Mouse (Mus musculus) adrenal gland, postnatal 25 days (tissue): ENCODE measurements around the gene Unc79. TPM values are rescaled to one million over a fixed set of nuclear protein-coding genes. Genes with fewer than 3 reads are reported as not detected.
A peak's percentile ranks its signal among the peaks of the same experiment; 100 is the strongest.

Source experiments
- DNase-seq: peaks from one replicate; pipeline ENCODE4 v3.0.0; 2021; ENCODE audit warnings: mixed read lengths
- total RNA-seq: library from RNA; stranded (reverse); gene quantifications from 2 replicates; pipeline ENCODE4 v1.2.3, GENCODE M21; 2021

Gene Unc79
- total RNA-seq, 1 experiment from 2014 or later: 11.2 TPM

DNA sequence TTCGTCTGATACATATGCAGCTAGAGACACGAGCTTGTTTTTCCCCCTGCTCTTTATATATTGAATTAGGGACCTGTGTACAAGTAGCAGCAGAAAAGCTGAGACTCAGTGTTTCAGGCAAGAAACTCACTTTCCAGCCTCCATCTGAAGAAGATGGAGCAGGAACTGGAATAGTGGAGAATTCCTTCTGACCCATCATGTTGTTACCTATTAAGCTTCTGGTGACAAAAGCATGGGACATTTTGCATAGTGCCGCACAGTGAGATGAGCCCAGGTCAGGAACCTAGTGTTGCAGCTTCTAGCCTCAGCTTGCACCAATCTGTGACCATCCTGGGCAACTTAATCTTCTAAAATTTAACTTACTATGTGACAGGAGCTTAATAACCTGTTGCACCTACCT, 92.7 kb downstream of the Unc79 start:
- DNase-seq: no peak

DNA sequence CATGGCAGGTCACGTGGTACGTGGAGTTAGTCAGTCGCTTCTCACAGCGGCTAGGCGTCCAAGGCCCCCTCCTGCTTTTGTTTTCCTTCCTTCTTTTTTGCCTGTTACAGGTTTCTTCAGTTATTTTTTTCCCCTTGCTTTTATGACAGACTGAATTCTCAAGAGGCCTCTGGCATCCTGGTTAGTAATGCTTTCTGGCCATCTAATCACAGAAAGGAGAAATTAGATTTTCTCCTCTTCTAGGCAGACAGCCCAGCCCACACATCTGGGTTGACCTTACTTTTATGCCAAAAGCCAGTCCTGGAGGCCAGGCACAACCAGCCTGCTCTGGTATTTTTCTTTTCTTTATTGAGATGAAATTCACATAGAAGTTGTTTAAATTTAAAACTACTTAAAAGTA, 94.1 kb downstream of the Unc79 start:
- DNase-seq: peak; percentile 9

DNA sequence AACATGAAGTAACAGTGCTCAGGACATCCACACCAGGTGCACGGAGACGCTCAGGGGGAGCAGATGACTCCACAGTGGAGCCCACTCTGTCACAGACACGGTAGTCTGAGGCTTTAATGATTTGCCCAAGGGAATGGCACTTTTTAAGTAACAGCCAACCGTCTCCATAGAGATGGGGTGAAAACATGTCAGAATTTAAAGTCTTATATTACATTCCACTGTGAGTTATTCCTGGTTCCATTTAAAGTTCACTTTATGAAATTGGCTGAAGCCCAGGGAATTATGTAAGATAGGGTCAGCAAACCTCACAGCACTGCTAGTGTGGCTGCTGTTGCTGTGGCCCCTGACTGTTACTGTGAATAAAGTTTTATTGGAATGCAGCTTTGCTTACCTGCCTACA, 95.8 kb downstream of the Unc79 start:
- no peak for DNase-seq

DNA sequence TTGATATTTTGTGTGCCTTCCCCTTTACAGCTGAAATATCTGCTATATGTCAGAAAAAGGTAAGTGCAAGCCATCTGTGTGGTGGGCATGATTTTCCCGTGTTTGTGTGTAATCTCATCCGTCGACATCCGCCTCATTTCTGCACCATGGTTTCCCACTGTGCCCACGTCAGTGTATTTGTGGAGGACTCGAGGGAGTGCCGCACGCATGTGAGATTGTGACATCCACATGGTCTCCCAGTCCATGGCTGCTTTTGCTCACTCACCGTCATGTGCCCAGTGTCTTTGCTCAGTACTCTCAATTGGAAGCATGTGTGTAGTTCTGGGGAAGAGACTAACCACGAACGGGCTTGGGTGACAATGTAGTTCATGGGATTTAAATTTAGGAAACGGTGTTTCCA, 101.2 kb downstream of the Unc79 start:
- no peak for DNase-seq

DNA sequence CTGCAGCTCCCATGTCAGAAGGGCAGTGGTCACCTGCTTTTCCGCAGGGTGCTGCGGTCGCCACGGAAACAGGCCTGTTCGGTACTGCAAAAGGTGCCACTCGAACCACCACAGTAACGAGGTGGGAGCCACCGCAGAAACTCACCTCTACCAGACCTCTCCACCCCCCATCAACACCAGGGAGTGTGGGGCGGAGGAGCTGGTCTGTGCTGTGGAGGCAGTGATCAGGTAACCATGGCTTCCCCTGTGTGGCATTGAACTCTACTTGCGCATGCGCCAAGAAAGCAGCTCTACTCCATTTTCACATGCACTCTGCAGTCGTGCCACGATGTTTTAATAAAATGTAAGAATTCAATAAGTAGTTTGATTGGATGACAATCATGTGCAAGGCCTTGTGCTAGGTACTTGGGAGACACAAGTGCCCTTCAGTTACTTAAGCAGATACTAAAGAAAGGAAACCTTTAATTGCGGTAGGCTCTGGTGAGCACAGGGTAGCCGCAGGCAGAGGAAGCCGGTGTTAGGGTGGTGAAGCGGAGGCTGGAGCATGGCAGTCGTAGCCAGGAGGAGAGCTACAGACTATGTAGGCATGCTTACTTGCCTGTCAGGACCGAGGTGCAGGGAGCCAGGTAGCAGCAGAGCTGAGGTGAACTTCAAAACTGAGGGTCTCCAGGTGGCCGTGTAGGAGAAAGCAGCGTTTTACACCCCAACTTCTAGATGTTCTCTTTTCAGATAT, 110.8 kb downstream of the Unc79 start:
- no peak for DNase-seq

DNA sequence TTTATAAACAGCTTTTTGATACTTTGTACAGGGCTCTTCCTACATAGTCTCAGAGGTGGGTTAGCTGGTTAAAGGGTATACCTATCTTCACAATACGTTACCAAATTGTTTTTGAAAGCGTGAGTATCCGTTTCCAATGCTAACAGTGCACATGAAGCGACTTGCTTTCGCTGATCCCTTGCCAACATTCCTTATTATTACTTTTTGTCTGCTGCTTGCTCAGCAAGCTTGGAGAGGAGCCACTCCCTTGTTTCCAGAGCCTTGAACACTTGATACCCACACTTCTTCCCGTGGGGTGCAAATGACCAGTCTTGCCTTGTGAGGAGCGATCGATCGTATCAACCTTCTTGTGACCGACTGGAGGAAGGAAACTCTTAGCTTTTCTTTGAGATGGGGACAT, 112.1 kb downstream of the Unc79 start:
- DNase-seq: no peak

DNA sequence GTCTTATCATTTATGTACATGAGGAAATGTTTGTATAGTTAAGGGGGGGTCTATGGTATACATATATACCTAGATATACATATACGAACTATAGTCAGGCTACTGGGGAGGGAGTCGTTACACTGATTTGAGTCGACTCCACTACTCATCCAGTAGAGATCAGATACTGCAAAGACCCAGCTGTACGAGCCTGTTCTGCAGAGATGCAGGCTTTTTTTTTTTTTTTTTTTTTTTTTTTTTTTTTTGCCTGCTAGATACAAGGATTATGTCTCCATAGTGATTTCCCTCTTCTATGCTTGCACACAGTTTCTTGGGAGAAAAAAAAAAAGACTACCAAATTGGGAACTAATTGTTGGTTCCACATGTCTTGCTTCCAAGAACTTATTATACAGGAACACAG, 113.5 kb downstream of the Unc79 start:
- no peak for DNase-seq

DNA sequence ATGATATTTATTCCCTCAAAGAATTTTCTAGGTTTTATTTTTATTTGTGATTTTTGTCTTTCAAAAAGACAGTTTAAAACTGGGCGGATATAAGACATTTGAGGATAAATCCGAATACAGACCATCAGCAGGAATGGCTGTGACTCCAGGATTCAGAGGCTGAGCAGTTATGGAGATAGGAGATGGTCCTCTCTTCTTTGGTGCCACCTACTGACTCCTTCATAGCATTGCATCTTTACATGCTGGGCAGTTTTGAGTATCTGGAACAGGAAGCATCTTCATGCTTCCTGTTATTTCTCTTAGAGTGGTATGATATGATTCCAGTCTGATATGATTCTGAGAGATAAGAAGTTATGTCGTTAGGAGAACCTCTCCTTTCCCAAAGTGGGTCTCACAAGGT, 116.3 kb downstream of the Unc79 start:
- no peak for DNase-seq

DNA sequence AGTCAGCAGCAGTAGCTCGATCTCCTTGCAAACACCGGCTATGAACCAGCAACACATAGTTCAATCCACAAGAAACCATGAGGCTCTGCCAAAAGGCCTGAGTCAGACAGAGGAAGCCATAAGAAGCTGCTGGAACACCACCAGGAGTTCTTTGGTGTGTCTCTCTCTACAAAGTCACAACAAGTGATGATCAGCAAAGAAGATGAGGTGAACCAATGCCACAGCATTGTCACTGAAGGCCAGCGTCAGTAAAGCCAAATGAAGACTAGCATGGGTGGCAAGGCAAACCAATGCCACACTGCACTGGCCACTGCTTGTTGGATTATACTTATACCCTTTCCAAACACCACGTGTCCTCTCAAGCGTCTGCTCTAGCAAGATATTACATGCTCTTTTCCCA, 119.5 kb downstream of the Unc79 start:
- no peak for DNase-seq

DNA sequence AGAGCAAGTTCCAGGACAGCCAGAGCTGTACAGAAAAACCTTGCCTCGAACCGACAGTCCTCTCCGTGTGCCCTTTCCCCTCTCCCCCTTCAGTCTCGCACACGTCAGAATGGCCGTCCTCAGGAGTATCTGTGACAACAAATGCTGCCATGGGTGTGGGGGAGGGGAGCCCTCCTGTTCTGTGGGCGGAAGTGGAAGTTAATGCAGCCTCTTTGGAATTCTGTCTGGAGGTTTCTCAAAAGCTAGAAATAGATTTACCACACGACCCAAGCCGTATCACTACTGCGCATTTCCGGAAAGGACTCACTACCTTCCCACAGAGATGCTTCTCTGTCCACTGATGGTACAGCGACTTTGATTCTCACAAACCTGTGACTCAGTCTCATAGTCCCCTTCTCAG, 120.9 kb downstream of the Unc79 start:
- DNase-seq: no peak

DNA sequence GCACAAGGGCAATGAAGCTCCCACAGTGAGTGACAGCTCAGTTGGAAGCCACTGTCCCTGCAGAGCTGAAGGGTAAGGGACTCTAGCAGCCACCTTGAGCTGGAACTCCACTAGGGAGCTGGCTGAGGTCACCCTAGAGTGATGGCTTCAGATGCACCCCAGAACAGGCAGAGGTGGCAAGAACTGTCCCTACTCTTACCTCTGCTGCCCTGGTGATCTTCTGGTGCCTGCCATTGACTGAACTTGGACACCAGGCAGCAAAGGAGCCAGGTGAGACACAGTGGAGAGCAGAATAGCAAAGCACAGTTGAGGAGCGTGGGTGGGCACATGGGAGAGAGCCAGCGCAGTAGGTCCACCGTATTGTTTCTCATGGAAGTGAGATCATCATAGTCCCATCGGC, 125.3 kb downstream of the Unc79 start:
- no peak for DNase-seq

DNA sequence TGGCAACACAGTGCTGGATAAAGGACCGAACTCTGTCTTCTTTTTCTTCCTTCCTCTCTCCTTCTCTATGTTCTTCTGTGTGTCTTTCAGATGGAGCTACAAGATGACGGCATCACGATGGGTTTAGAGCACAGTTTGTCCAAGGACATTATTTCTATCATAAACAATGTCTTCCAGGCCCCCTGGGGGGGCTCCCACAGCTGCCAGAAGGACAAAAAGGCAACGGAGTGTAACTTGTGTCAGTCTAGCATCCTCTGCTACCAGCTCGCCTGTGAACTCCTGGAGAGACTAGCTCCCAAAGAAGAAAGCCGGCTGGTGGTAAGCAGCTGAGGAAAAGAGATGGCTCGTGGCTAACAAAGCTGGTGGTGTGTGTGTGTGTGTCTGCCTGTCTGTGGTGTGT, 130.1 kb downstream of the Unc79 start:
- no peak for DNase-seq

DNA sequence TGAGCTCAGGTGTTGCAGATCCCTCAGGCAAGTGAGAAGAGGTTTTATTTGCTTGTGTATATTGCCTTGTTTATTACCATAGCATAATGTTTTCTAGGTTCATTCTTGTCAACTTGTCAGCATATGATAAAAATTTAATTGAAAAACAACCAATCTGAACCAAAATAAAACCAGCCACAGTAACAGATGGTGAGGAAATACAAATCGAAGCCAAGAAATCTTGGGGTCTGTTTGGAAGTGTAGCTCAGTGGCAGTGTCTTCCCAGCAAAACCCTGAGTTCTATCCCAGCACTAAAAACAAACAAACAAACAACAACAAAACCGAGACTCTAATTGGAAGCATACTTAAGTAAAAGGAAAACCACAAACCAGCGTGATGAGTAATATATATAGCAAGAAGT, 131.4 kb downstream of the Unc79 start:
- DNase-seq: no peak

DNA sequence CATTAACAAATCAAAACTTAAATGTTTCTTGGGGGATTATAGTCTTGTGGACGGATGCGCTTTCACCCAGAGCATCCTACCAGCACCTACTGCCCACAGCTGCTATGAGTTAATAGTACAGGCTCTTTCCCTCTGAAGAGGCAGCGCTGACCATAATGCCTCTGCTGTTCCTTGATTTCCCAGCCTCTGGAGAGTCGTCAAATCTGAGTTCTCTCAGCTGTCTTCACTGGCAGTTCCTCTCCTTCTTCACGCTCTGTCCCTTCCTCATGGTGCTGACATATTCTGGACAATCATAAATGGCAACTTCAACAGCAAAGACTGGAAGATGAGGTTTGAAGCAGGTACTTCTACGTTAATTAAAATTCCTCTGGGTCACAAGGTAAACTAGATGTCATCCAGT, 143.2 kb downstream of the Unc79 start:
- DNase-seq: no peak

DNA sequence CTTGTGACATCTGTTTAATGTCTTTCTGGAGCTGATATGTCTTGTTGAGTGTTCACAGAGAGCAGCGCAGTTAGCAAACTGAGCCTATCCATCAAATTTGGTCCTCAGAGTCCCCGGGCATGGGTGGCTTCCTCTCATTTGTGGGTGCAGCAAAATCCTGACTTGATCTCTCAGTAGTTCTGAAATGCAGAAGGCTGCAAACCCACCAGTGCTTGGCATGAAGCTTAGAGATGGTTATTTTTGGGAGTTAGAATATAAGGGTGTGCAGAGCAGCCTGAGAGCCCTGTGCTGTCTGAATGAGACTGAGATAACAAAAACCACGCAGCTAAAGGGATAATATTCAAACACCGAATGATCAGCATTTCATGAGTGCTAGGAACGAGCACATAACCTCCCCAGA, 146.5 kb downstream of the Unc79 start:
- DNase-seq: no peak

DNA sequence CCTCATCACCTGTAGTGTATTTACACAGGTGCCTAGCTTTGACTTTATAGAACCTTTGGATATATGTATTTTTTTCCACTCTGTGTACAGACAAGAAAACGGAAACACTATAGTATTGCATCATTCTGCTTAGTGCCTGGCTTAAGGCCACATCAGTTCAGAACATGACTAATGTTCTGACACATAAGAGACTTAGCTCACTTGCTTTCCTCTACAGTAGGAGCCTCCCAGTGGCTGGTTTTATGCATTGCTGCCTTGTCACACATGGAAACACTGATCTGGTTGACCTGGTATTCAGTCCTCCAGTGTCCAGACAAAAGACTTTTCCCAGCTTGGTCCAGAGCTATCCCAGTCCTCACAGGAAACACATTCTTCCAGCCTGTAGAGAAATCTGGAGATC, 150.5 kb downstream of the Unc79 start:
- DNase-seq: peak; percentile 10

DNA sequence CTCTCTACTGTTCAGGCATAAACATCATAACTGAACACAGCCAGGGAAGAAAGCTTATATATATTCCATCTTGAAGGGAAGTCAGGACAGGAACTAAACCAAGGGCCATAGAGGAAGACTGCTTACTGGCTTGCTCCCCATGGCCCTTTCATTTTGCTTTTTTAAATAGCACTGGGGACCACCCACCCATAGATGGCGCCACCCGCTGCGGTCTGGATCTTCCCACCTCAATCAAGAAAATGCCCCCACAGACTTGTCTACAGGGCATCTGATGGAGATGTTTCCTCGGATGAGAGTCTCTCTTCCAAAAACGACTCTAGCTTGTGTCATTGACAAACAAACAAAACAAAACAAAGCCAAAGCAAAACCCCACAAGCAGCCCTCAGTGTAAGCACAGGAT, 151.4 kb downstream of the Unc79 start:
- DNase-seq: peak; percentile 20

DNA sequence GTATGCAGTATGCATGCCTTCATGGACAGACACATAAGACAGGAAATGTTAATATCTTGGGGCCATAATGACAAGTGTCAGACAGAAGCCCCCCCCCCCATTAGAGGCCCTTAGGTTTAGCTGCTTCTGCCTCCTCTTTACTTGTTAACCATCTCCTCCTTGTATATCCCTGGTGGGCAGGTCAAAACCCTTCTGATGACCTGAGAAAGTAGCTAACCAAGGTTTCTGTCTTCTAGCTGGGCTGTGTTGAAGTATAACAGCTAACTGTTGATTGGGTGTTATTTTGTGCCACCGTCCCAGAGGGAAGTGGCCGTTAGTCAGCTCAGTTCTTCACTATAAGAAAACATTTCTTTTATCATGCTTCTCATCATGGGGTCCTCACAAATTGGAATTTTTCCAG, 154.4 kb downstream of the Unc79 start:
- no peak for DNase-seq

DNA sequence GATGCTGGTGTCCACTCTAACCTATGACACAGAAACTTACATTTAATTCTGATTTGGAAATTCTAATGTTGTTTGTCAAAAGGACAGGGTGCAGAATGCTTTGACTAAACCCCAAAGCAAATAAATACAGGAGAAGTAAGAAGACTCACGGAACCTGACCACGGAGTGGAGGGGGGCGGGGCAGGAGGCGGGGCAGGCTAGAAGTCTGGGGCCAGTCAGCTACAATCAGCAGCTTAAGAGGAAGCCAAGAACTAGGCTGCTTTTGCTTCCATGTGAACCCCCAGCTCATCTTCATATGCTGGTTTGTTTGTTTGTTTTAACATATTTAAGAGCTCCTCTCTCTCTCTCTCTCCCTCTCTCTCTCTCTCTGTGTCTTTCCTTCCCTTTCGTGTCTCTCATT, 154.9 kb downstream of the Unc79 start:
- peak; percentile 17 for DNase-seq

DNA sequence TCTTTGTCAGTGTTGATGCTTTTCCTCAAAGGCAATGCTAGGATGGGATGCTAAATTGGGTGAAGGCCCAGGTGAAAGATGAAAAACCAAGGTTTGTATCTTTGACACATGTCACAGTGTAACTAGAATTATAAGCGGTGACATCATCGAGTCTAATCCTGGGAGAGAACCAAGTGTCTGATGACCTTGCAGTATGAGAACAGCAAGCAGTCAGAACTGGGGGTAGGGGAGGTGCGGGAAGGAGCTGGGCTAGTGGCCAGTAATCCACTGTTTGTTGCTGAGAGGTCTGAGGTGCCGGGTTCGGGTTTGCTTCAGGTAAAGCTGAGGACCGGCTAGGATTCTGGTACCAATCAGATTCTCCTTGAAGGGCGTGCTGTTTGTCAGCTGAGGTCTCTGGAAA, 160.6 kb downstream of the Unc79 start:
- DNase-seq: peak; percentile 23

DNA sequence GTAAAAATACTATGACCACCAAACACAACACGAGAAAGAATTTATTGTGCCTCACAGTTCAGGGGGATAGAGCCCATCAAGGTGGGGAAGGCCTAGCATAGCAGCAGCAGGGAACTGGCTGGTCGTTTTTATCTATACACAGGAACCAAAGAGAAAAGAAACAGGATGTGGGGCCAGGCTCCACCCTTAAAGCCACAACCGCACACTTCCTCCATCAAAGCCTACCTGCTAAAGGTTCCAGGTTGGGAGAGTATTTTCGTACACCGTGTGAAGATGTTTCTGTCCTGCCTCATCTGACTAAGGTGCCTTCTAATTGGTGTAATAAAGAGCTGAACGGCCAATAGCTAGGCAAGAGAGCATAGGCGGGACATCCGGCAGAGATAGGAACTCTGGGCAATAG, 168.0 kb downstream of the Unc79 start:
- DNase-seq: no peak

DNA sequence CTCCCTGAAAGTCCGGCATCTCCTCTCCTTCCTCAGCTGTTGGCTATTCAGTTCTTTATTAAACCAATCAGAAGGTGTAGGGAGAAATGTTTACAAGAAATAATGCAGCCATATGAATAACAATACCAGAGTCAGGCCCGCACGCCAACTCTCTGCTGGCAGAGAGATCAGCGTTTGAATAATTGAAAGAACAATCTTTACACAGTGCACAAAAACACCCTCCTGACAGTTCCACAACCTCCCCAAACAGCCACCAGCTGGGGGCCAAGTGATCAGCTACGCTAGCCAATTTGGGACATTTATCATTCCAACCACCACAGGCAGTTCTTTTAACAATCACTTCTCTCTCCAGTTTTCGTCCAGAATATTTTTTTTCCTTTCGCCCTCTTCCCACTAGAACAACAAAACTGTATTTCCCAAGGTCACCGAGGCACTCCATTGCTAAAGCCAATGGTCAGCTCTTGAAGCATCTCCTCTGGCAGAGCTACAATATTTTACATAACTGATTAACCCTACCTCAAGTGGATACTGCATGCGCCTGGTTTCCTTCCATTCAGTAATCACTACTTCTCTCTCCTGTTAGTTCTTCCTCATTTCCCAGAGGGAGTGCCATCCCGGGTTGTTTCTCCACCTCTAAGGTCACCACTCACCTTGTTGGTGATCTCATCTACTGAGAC, 169.0 kb downstream of the Unc79 start:
- no peak for DNase-seq

DNA sequence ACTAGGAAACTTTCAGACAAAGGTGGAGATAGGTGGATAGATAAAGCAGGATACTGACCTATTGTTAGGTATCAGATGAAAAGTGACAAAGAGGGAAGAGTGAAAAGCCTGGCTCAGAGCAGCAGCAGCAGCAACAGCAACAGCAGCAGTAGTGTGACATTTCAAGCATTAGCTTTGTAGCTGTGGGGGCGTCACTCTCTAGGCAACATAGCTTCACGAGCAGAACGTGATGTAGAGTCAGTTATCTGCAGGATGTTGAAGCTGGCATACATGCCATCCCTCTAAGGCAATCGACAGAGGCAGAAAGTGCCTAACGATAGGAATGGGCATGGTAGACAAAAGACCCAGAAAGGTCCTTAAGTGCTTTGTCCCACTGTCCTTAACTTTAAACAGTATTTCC, 173.3 kb downstream of the Unc79 start:
- no peak for DNase-seq

DNA sequence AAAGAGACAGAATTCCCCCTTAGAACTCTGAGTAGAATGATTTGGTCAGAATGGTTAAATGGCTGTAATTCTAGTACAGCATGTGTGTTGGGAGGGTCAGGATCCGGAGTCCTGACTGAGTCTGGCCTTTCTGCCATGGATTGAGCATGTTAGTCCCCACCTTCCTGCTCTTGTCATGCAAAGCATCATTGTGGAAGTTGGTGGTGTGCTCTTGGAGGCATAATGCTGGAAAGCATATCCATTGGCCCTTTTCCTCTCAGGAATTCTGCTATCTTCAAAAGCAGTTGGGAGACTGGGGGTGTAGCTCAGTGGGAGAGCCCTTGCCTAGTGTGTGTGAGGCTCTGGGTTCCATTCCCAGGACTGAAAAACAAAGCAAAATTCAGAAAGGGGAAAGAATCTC, 175.2 kb downstream of the Unc79 start:
- DNase-seq: no peak
